Mouse (Mus musculus) cerebellum, adult 8-10 months (tissue): ENCODE data around the gene Morn5.
A peak's percentile ranks its signal among the peaks of the same experiment; 100 is the strongest.

Source experiments
- DNase-seq: peaks from one replicate; pipeline ENCODE4 v3.0.0; 2022

The Morn5 gene

GRCm38 (mm10) chr2:36073781-36074180, 24.5 kb downstream of the Morn5 start:
- DNase-seq, result no peak

- DNase-seq, result no peak
These were observed 26.0 kb downstream of the Morn5 start for GRCm38 (mm10) chr2:36075210-36075609.

GRCm38 (mm10) chr2:36077160-36077761, 28.0 kb downstream of the Morn5 start:
- no peak for DNase-seq

GRCm38 (mm10) chr2:36081446-36081845, 32.2 kb downstream of the Morn5 start:
- DNase-seq, result no peak

- no peak for DNase-seq
These were observed 33.7 kb downstream of the Morn5 start for GRCm38 (mm10) chr2:36082802-36083580.

- DNase-seq, result no peak
These were observed 35.8 kb downstream of the Morn5 start for GRCm38 (mm10) chr2:36085041-36085440.

GRCm38 (mm10) chr2:36089190-36089589, 39.9 kb downstream of the Morn5 start:
- DNase-seq, result no peak

- no peak for DNase-seq
These were observed 41.8 kb downstream of the Morn5 start for GRCm38 (mm10) chr2:36090853-36091741.

GRCm38 (mm10) chr2:36092748-36093147, 43.5 kb downstream of the Morn5 start:
- no peak for DNase-seq

- DNase-seq, result no peak
These were observed 44.0 kb downstream of the Morn5 start for GRCm38 (mm10) chr2:36093301-36093700.

GRCm38 (mm10) chr2:36093914-36094475, 44.7 kb downstream of the Morn5 start:
- DNase-seq, result no peak

- DNase-seq, result no peak
These were observed 48.0 kb downstream of the Morn5 start for GRCm38 (mm10) chr2:36097129-36097815.

GRCm38 (mm10) chr2:36098021-36098420, 48.8 kb downstream of the Morn5 start:
- no peak for DNase-seq

- no peak for DNase-seq
These were observed 50.5 kb downstream of the Morn5 start for GRCm38 (mm10) chr2:36099739-36100138.

- no peak for DNase-seq
These were observed 52.8 kb downstream of the Morn5 start for GRCm38 (mm10) chr2:36101866-36102558.

GRCm38 (mm10) chr2:36102559-36102946, 53.3 kb downstream of the Morn5 start:
- DNase-seq, result no peak

GRCm38 (mm10) chr2:36103069-36103554, 53.9 kb downstream of the Morn5 start:
- no peak for DNase-seq

GRCm38 (mm10) chr2:36103555-36104367, 54.5 kb downstream of the Morn5 start:
- peak; percentile 12 for DNase-seq

- no peak for DNase-seq
These were observed 55.2 kb downstream of the Morn5 start for GRCm38 (mm10) chr2:36104436-36104955.

- DNase-seq, result no peak
These were observed 55.9 kb downstream of the Morn5 start, which contains the start of gene Lhx6 for GRCm38 (mm10) chr2:36104956-36105741. TSS of gene Lhx6 (minus strand) at chr2:36105408.
